Comparison of ENCODE assay signal across 8 mouse cellular contexts in the genomic region with DNA sequence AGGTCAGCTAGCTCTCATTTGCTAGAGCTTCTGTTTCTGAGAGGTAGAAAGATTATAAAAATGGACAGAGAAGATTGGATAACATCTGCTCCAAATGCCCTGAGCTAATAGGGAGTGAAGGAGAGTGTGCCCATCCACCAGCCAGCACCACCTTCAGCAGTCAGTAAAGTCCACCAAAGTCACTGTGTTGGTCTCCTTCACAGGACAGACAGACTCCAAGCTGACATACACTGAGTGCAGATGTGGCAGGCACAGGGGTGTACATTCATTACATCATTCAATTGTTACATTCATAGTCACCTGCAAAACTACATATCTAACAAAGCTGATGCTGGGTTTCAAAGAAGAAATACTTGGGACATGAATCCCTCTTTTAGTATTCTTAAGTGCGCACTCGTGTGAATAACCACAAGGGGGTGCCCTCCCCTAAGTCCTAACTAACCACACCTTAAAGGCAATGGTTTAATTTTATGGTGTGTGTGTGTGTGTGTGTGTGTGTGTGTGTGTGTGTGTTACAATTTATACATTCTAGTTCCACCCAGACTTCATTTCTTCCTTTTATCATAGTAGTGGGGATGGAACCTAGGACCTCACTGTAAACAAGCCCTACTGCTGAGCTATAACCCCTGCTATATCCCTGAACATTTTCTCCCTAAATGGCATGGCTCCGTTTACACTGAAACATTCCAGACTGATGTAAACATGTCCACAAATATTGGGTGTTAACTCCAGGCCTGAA.
A peak's percentile ranks its signal among the peaks of the same experiment; 100 is the strongest.
DNase-seq lines count a peak whose midpoint lies in the region; ATAC-seq and TF ChIP-seq lines count a peak whose summit lies in the region.

No protein-coding gene starts in this region.

- DNase-seq in gastrocnemius, adult 18-20 months (ENCODE audit: low spot score) = peak; percentile 17
- no peak for DNase-seq in gastrocnemius, postnatal 25 days
- peak; percentile 13 for DNase-seq in WW6 (ENCODE audit: low read depth, low spot score)
- peak; percentile 77 for DNase-seq in hindbrain, postnatal 0 days (ENCODE audit: low spot score)
- peak; percentile 27 to 55 for DNase-seq in left cerebral cortex, postnatal 25 days (ENCODE audit: low spot score in 2 of 2)
- peak; percentile 83 for DNase-seq in midbrain, embryonic 14.5 days
- peak; percentile 17 for DNase-seq in yolk sac, embryonic 10.5 days (ENCODE audit: low spot score)

- intact Hi-C loops in left cerebral cortex, postnatal 25 days (cut with DNase I) = loop anchor here (2.0 to 5.0 kb wide), 3 partner anchors 224 to 539 kb away; no protein-coding TSS in a partner anchor

- peak; percentile 79 for ATAC-seq in forebrain, embryonic 13.5 days
- peak; percentile 77; the same call in 1 of the 2 replicates for ATAC-seq in hindbrain, postnatal 0 days
- ATAC-seq in midbrain, embryonic 14.5 days (ENCODE audit: low FRiP score, low TSS enrichment) = peak; percentile 69; the same call in 1 of the 2 replicates

- no peaks in the 10 kb centered on the region for H3K9me3 ChIP-seq in forebrain, embryonic 13.5 days (replicated peaks)
- no peaks in the 10 kb centered on the region for H3K9me3 ChIP-seq in hindbrain, postnatal 0 days (ENCODE audit: low read length)
- H3K9me3 ChIP-seq in midbrain, embryonic 14.5 days (ENCODE audit: control insufficient read depth, low read length) = no peaks in the 10 kb centered on the region

- TF ChIP-seq CTCF in hindbrain, postnatal 0 days (IDR thresholded peaks at IDR 0.05; ENCODE audit: low read depth) = peak; percentile 82

- H3K4me2 ChIP-seq in forebrain, embryonic 13.5 days = no peak overlapping the region
- no peak overlapping the region for H3K4me2 ChIP-seq in hindbrain, postnatal 0 days (ENCODE audit: low read depth, low read length)
- H3K4me2 ChIP-seq in midbrain, embryonic 14.5 days (ENCODE audit: low read length) = no peak overlapping the region

- H3K4me3 ChIP-seq in forebrain, embryonic 13.5 days = no peak overlapping the region
- no peak overlapping the region for H3K4me3 ChIP-seq in hindbrain, postnatal 0 days (ENCODE audit: low read length)
- H3K4me3 ChIP-seq in midbrain, embryonic 14.5 days (replicated peaks; ENCODE audit: low read depth, low read length) = no peak overlapping the region

- H3K27me3 ChIP-seq in forebrain, embryonic 13.5 days = no peaks in the 10 kb centered on the region
- H3K27me3 ChIP-seq in hindbrain, postnatal 0 days (ENCODE audit: insufficient read depth, low read length) = no peaks in the 10 kb centered on the region
- no peaks in the 10 kb centered on the region for H3K27me3 ChIP-seq in midbrain, embryonic 14.5 days (ENCODE audit: control insufficient read depth, insufficient read depth, low read length)

- H3K36me3 ChIP-seq in forebrain, embryonic 13.5 days (ENCODE audit: poor library complexity, severe bottlenecking) = no peaks in the 10 kb centered on the region
- no peaks in the 10 kb centered on the region for H3K36me3 ChIP-seq in hindbrain, postnatal 0 days (ENCODE audit: insufficient read depth, low read length)
- H3K36me3 ChIP-seq in midbrain, embryonic 14.5 days (ENCODE audit: control insufficient read depth, insufficient read depth, low read length) = no peaks in the 10 kb centered on the region

- no peaks in the 10 kb centered on the region for H3K4me1 ChIP-seq in forebrain, embryonic 13.5 days
- H3K4me1 ChIP-seq in hindbrain, postnatal 0 days (ENCODE audit: insufficient read depth, low read length) = no peaks in the 10 kb centered on the region
- no peaks in the 10 kb centered on the region for H3K4me1 ChIP-seq in midbrain, embryonic 14.5 days (ENCODE audit: control insufficient read depth, insufficient read depth, low read length)

- H3K9ac ChIP-seq in forebrain, embryonic 13.5 days = no peak overlapping the region
- no peak overlapping the region for H3K9ac ChIP-seq in hindbrain, postnatal 0 days (replicated peaks; ENCODE audit: low read length)
- no peak overlapping the region for H3K9ac ChIP-seq in midbrain, embryonic 14.5 days (replicated peaks; ENCODE audit: low read length)

- WGBS in forebrain, embryonic 13.5 days = 59% methylated on average over 3 of the region's 3 CpGs
- WGBS in hindbrain, postnatal 0 days = 52% methylated on average over 3 of the region's 3 CpGs
- WGBS in midbrain, embryonic 14.5 days = 60% methylated on average over 3 of the region's 3 CpGs

- H3K27ac ChIP-seq in forebrain, embryonic 13.5 days = no peak overlapping the region
- H3K27ac ChIP-seq in hindbrain, postnatal 0 days = no peak overlapping the region
- no peak overlapping the region for H3K27ac ChIP-seq in midbrain, embryonic 14.5 days (replicated peaks; ENCODE audit: low read depth, low read length)
